Mouse (Mus musculus): ENCODE results near the gene Ubtd2.

Gene Ubtd2

GRCm38 (mm10) chr11:32561465-32562355, 106.5 kb downstream of the Ubtd2 start:
- in situ Hi-C loops (cut with MboI, MseI), result loop anchor here (10.0 to 25.0 kb wide), 2 partner anchors 537 to 1476 kb away; partner anchors contain the start of gene Lcp2

GRCm38 (mm10) chr11:32562706-32563105, 107.5 kb downstream of the Ubtd2 start:
- in situ Hi-C loops (cut with MboI, MseI), result loop anchor here (10.0 to 25.0 kb wide), 2 partner anchors 538 to 1475 kb away; partner anchors contain the start of gene Lcp2

- in situ Hi-C loops (cut with MboI, MseI), result loop anchor here (10.0 to 25.0 kb wide), 2 partner anchors 539 to 1474 kb away; partner anchors contain the start of gene Lcp2
Observed at GRCm38 (mm10) chr11:32563660-32564059, 108.5 kb downstream of the Ubtd2 start.

- in situ Hi-C loops (cut with MboI, MseI), result loop anchor here (10.0 to 25.0 kb wide), 2 partner anchors 540 to 1473 kb away; partner anchors contain the start of gene Lcp2
Observed at GRCm38 (mm10) chr11:32564629-32565028, 109.5 kb downstream of the Ubtd2 start.

GRCm38 (mm10) chr11:32565088-32565487, 109.9 kb downstream of the Ubtd2 start:
- in situ Hi-C loops (cut with MboI, MseI), result loop anchor here (10.0 to 25.0 kb wide), 2 partner anchors 540 to 1472 kb away; partner anchors contain the start of gene Lcp2

GRCm38 (mm10) chr11:32566184-32566583, 111.0 kb downstream of the Ubtd2 start:
- in situ Hi-C loops (cut with MboI, MseI), result loop anchor here (10.0 to 25.0 kb wide), 2 partner anchors 541 to 1471 kb away; partner anchors contain the start of gene Lcp2

Data from regulatory T cell (primary cell).